Mouse (Mus musculus): ENCODE results near the gene Med18. TPM values are rescaled to one million over a fixed set of nuclear protein-coding genes. Genes with fewer than 3 reads are reported as not detected.

The Med18 gene
- 10.2 TPM for total RNA-seq (2023)

DNA sequence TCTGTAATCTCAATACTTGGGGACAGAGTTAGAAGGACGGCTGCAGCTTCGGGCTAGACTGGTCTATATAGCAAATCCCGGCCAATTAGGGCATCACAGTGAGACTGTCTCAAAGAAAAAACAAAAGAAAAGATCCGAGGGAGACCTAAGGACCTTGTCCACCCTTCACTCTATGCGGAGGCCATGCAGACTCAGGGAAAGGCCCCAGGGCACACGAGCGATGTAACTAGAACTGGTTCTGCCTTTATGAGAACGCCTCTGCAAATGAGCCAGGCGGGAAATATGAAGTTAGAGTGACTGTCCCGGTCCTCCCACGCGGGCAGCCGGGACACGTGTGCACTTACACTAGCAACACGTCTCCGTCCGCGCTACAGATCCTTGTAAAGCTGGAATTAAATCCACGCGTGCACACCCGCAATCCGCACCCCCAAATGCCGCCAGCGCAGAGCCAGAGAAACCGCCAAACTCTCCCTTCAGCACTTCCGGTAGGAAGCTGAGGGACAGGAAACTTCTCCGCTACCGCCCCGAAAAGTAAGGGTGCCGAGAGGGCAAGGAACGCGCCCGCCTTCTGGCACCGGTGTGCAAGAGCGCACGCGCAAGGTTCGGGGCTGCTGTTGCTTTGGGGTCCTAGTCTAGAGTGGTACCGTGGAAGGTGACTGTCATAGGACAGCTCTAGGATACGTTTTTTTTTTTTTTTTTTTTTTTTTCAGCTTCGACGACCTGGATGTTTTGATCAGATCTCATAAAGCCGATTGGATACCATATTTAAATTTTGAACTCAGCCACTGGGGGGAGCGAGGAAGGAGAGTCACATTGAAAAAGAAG is at the start of gene Med18:
Med18 (minus strand) TSS at position 492 of the 825 bp plus-strand sequence.

GRCm38 (mm10) chr4:132510352-132510798 is 46.7 kb upstream of the Med18 start, which contains the start of gene Sesn2:
Sesn2 (minus strand) TSS chr4:132510501.

DNA sequence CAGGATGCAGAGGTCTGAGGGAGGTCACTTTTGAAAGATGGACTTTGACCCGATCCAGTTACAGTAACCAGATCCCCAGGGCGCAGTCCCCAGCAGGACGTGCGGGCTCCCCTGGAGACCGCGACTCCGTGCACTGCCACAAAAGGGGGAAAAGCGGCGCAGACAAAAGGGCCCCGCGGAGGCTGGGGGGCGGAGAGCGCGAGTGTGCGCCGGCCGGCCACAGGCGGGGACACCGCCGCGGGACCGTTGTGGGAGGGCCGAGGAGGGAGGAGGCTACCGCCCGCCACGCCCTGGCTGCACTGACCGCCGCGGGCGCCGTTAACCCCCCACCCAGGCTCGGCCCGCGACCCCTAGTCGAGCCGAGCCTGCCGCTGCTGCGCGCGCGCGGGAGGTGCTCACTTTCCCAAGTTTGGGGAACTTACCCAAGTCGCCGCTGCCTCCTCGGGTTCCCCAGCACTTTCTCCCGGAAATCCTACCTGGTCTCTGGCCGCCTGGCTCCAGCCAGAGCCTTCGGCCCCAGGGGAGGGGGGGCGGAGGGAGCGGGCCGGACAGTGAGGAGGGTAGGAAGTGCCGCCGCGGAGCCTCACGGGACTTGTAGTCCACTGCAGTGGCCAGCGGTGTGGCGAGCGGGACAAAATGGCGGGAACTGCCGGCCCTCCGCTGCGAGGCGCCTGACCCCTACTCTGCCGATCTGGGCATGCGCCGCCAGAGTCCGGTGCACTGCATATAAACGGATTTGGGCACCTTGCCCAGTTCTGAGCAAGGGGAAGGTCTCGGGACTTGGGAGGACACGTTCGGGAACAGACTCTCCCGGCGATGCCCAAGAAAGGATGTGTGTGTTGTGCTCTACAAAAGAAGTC is 41.6 kb downstream of the Med18 start, which contains the start of gene Phactr4:
Phactr4 (minus strand) TSS at position 567 of the 860 bp plus-strand sequence.

Other genes starting within 250 kb of the Med18 start
- gene Gmeb1, start 202.3 kb downstream of the Med18 start, total RNA-seq (2023), result 37.5 TPM
- gene Taf12, start 189.5 kb downstream of the Med18 start, total RNA-seq (2023), result 30.9 TPM
- gene Rab42, start 160.5 kb downstream of the Med18 start, total RNA-seq (2023), result not detected
- gene Trnau1ap, start 134.4 kb downstream of the Med18 start, total RNA-seq (2023), result 27.8 TPM
- gene Rcc1, start 110.3 kb downstream of the Med18 start, total RNA-seq (2023), result 18.3 TPM
- gene Phactr4, start 41.4 kb downstream of the Med18 start, total RNA-seq (2023), result 17.0 TPM
- gene Sesn2, start 46.6 kb upstream of the Med18 start, total RNA-seq (2023), result 8.7 TPM
- 48.2 TPM for gene Atpif1, start 69.7 kb upstream of the Med18 start, total RNA-seq (2023)
- 117 TPM for gene Dnajc8, start 71.6 kb upstream of the Med18 start, total RNA-seq (2023)
- gene Ptafr, start 100.1 kb upstream of the Med18 start, total RNA-seq (2023), result 0.79 TPM
- 58.7 TPM for gene Eya3, start 175.1 kb upstream of the Med18 start, total RNA-seq (2023)

Measured in CD4-positive naive resting alpha-beta T cell, adult 76 days (primary cell).